Mouse (Mus musculus) lung, adult 2 months (tissue): Measurements from ENCODE around the gene Cacna2d3.

Experiments
- CTCF ChIP-seq: fragments of 200-500 bp; IDR thresholded peaks from 2 replicates; pipeline ENCODE4 v1.5.1; 2011; ENCODE audit warnings: mild to moderate bottlenecking, low read length, control low read depth; ENCODE audit not compliant: insufficient read depth
- POLR2A ChIP-seq: fragments of 200-500 bp; IDR thresholded peaks from 2 replicates; pipeline ENCODE4 v1.6.1; 2011; ENCODE audit warnings: low read depth, mild to moderate bottlenecking, control low read depth, low read length, borderline replicate concordance; ENCODE audit errors: extremely low read depth

- TF ChIP-seq POLR2A = no peak
- TF ChIP-seq CTCF = no peak
Observed at GRCm38 (mm10) chr14:29269816-29270215, 451.8 kb downstream of the Cacna2d3 start.
